Comparison of ENCODE assay signal across 8 mouse cellular contexts in genomic region chr6:127769275-127770156, GRCm38 (mm10). TPM values are rescaled to one million over a fixed set of nuclear protein-coding genes. Genes with fewer than 3 reads are reported as not detected.
DNase-seq lines count a peak whose midpoint lies in the region; ATAC-seq lines count a peak whose summit lies in the region.

Gene Prmt8, minus strand, starts transcription at chr6:127769472.

- DNase-seq in frontal cortex, postnatal 25 days (ENCODE audit: low spot score in 2 of 2) = no peak
- peak; percentile 16 for DNase-seq in cerebellum, adult 8-10 months
- peak; percentile 57 to 80 for DNase-seq in frontal cortex, postnatal 36 days (ENCODE audit: low spot score in 2 of 2)
- DNase-seq in limb, embryonic 10.5 days (ENCODE audit: low spot score) = no peak
- DNase-seq in right cerebral cortex, postnatal 14 days = peak; percentile 46
- no peak for DNase-seq in thymus, adult 18-20 months
- no peak for DNase-seq in yolk sac, embryonic 10.5 days (ENCODE audit: low spot score)

- peak; percentile 6; the same call in 1 of the 2 replicates for ATAC-seq in frontal cortex, adult (ENCODE audit: low TSS enrichment)

- peak within 1 kb of the TSS; percentile 50; the same call in 1 of the 2 replicates for H3K27ac ChIP-seq in limb, embryonic 10.5 days

- H3K9me3 ChIP-seq in limb, embryonic 10.5 days (replicated peaks) = no peaks in the 10 kb centered on the region

- peaks cover 38% of the 10 kb centered on the region for H3K4me1 ChIP-seq in limb, embryonic 10.5 days

- under 1% methylated on average over 42 of the region's 42 CpGs for WGBS in limb, embryonic 10.5 days

- H3K36me3 ChIP-seq in limb, embryonic 10.5 days = no peaks in the 10 kb centered on the region

- H3K27me3 ChIP-seq in limb, embryonic 10.5 days (ENCODE audit: low read depth, poor library complexity, severe bottlenecking) = peaks cover 94% of the 10 kb centered on the region

- H3K4me3 ChIP-seq in limb, embryonic 10.5 days = peak within 1 kb of the TSS; percentile 58

RNA-seq across cellular contexts. Expression of gene Prmt8, which starts in this region (rescaled TPM):
- not detected in 2 replicates for polyA plus RNA-seq in limb, embryonic 10.5 days (2016; fragmentation: Nextera tagmentation; extraction: Ambion mirVana)

Comparison
In these comparisons a context has a peak if more than half of its experiments do, and no peak if none do; other contexts are left out.
1. DNase-seq: peak in cerebellum, adult 8-10 months (single experiment), frontal cortex, postnatal 36 days (2 of 2) and right cerebral cortex, postnatal 14 days (single experiment); none in frontal cortex, postnatal 25 days (0 of 2), limb, embryonic 10.5 days (single experiment), thymus, adult 18-20 months (0 of 2) and yolk sac, embryonic 10.5 days (single experiment).